In the genomic region with DNA sequence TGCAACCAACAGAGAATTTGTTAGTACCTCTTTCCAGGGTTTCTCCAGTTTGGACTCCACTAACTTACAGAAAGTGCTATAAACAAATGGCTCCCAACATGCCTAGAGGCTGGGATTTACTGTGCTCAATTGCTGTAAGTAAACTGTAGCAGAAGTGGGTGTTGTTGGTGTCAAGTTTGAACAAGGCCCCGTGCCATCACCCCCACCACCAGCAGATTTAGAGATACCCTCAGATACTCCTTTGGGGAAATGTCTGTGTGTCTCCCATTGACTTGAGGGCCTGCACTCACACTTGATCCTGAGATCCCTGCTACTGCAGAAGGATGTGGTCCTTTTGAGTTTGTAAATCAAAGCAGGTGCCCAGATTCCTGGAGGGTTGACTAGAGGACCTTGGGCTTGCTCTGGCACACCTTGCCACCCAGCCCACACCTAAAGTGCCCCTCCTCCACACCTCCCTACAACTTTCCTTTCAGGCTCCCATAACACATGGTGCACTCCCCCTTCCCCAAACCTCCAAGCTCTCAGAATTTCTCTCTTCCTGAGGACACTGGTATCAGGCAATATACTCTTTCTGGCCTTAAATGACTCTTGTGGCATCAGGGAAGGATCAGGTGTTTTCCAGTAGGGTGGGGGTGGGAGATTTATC, we compare ENCODE assay signal across 43 mouse cellular contexts. TPM values are rescaled to one million over a fixed set of nuclear protein-coding genes. Genes with fewer than 3 reads are reported as not detected.
"Had no signal": no experiment of that assay in that cellular context is flagged by ENCODE, and none has a peak within 500 bp of the region (broad histone marks: within the 10 kb centered on the region; RNA-seq: fewer than 3 reads in every experiment).

No protein-coding gene starts in this region.

- H3K4me3 ChIP-seq: limb, embryonic 10.5 days; limb, embryonic 12.5 days; limb, embryonic 13.5 days; limb, embryonic 15.5 days; liver, embryonic 12.5 days; liver, embryonic 13.5 days; liver, embryonic 15.5 days; lung, embryonic 15.5 days; megakaryocyte, embryonic 14.5 days; midbrain, embryonic 10.5 days; midbrain, embryonic 12.5 days; midbrain, embryonic 13.5 days; midbrain, embryonic 15.5 days; myocyte; neural tube, embryonic 12.5 days had no signal

- H3K36me3 ChIP-seq: limb, embryonic 10.5 days; limb, embryonic 12.5 days; limb, embryonic 13.5 days; limb, embryonic 15.5 days; liver, embryonic 12.5 days; liver, embryonic 13.5 days; liver, embryonic 15.5 days; lung, embryonic 15.5 days; midbrain, embryonic 10.5 days; midbrain, embryonic 12.5 days; midbrain, embryonic 13.5 days; midbrain, embryonic 15.5 days; neural tube, embryonic 12.5 days had no signal

- H3K9ac ChIP-seq: limb, embryonic 12.5 days; limb, embryonic 13.5 days; limb, embryonic 15.5 days; liver, embryonic 12.5 days; liver, embryonic 13.5 days; liver, embryonic 14.5 days; liver, embryonic 15.5 days; liver, postnatal 0 days; lung, embryonic 14.5 days; lung, embryonic 15.5 days; midbrain, embryonic 12.5 days; midbrain, embryonic 13.5 days; midbrain, embryonic 15.5 days; neural tube, embryonic 12.5 days had no signal

- DNase-seq: left cerebral cortex, postnatal 4 days; liver; liver, embryonic 13.5 days; liver, postnatal 0 days; lung, adult 18-20 months; lung, adult 2 months; lung, embryonic 14.5 days; lung, postnatal 10 days; lung, postnatal 14 days; lung, postnatal 36 days; lung, postnatal 4 days; midbrain, embryonic 14.5 days had no signal

- H3K9me3 ChIP-seq: limb, embryonic 10.5 days; limb, embryonic 12.5 days; limb, embryonic 13.5 days; limb, embryonic 15.5 days; liver, embryonic 12.5 days; liver, embryonic 13.5 days; liver, embryonic 15.5 days; lung, embryonic 15.5 days; megakaryocyte, embryonic 14.5 days; midbrain, embryonic 10.5 days; midbrain, embryonic 12.5 days; midbrain, embryonic 13.5 days; midbrain, embryonic 15.5 days; neural tube, embryonic 12.5 days had no signal

- H3K4me1 ChIP-seq: limb, embryonic 10.5 days; limb, embryonic 13.5 days; limb, embryonic 15.5 days; liver, embryonic 12.5 days; liver, embryonic 13.5 days; liver, embryonic 15.5 days; lung, embryonic 15.5 days; midbrain, embryonic 10.5 days; midbrain, embryonic 12.5 days; midbrain, embryonic 13.5 days; midbrain, embryonic 15.5 days; neural tube, embryonic 12.5 days had no signal

- H3K27me3 ChIP-seq: limb, embryonic 12.5 days; limb, embryonic 13.5 days; limb, embryonic 15.5 days; liver, embryonic 12.5 days; liver, embryonic 13.5 days; liver, embryonic 15.5 days; lung, embryonic 15.5 days; megakaryocyte, embryonic 14.5 days; midbrain, embryonic 12.5 days; midbrain, embryonic 13.5 days; midbrain, embryonic 15.5 days; neural tube, embryonic 12.5 days had no signal

- H3K27ac ChIP-seq: limb, embryonic 10.5 days; limb, embryonic 12.5 days; limb, embryonic 13.5 days; limb, embryonic 15.5 days; liver, embryonic 12.5 days; liver, embryonic 13.5 days; liver, embryonic 14.5 days; liver, embryonic 15.5 days; lung, embryonic 15.5 days; macrophage; midbrain, embryonic 10.5 days; midbrain, embryonic 12.5 days; midbrain, embryonic 13.5 days; midbrain, embryonic 15.5 days; neural tube, embryonic 12.5 days had no signal

- H3K4me2 ChIP-seq: limb, embryonic 12.5 days; limb, embryonic 13.5 days; limb, embryonic 15.5 days; liver, embryonic 11.5 days; liver, embryonic 12.5 days; liver, embryonic 13.5 days; liver, embryonic 15.5 days; lung, embryonic 14.5 days; lung, embryonic 15.5 days; midbrain, embryonic 11.5 days; midbrain, embryonic 12.5 days; midbrain, embryonic 13.5 days; midbrain, embryonic 15.5 days; neural tube, embryonic 12.5 days had no signal

RNA-seq across cellular contexts. Expression of gene Clec2g, which starts 37.3 kb away (rescaled TPM):
- total RNA-seq: left cerebral cortex, postnatal 10 days; left cerebral cortex, postnatal 25 days; left cerebral cortex, postnatal 4 days; liver, adult 2 months; megakaryocyte progenitor cell, adult 5-6 weeks; megakaryocyte, adult 5-6 weeks; megakaryocyte-erythroid progenitor cell, adult 5-6 weeks; midbrain, postnatal 0 days had no signal
- polyA plus RNA-seq: limb, embryonic 10.5 days; limb, embryonic 11.5 days; limb, embryonic 12.5 days; limb, embryonic 13.5 days; liver, adult 2 months; liver, embryonic 11.5 days; liver, embryonic 12.5 days; liver, embryonic 13.5 days; liver, embryonic 14.5 days; liver, embryonic 15.5 days; liver, embryonic 16.5 days; liver, postnatal 0 days; lung, embryonic 14.5 days; lung, embryonic 15.5 days; lung, embryonic 16.5 days; lung, postnatal 0 days; macrophage; midbrain, embryonic 10.5 days; midbrain, embryonic 11.5 days; midbrain, embryonic 12.5 days; midbrain, embryonic 13.5 days; midbrain, embryonic 14.5 days; midbrain, embryonic 15.5 days; midbrain, embryonic 16.5 days; midbrain, postnatal 0 days; myocyte; neural tube, embryonic 11.5 days; neural tube, embryonic 12.5 days had no signal
